Mouse (Mus musculus) thymus, postnatal 4 days (tissue): ENCODE measurements around the gene Fntb.

Source experiments
- DNase-seq: peaks from one replicate; pipeline ENCODE4 v3.0.0; 2021

Fntb gene

DNA sequence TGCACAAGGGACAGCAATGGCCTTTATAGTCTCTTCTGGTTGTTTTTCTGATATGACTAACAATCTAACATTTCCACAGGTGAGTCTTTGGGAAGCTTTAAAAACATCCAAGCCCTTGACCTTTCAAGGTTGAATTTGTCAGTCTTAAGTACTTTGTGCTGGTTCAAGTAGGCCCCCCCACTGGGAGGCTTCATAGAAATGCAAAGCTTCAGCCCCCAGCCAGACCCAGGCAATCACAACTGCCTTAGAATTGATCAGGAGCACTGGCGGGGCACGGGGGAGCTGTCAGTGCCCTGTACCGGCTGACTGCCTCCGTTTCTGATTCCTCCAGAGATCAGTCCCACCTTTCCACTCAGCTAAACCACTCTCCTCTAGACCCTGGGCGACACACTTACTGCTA lies 199.7 kb downstream of the Fntb start:
- DNase-seq, result no peak

DNA sequence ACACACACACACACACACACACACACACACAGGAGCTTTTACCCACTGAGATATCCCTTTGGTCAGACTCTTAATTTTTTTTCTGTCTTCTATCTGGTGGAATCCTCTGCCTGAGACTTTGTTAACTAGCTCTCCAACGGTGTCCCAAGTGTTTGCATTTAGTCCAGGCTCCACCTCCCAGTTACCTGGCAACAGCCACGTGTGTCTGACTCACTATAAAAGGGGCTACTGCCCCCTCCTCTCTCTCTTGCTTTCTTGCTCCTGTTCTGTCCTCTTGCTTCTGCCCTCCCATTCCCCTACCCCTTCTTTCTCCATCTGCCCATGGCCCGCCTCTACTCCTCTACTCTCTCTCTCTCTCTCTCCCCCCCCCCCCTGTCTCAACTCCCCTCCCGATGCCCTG lies 200.5 kb downstream of the Fntb start:
- DNase-seq, result no peak
